10 mouse cellular contexts compared by ENCODE assay signal in the genomic region with DNA sequence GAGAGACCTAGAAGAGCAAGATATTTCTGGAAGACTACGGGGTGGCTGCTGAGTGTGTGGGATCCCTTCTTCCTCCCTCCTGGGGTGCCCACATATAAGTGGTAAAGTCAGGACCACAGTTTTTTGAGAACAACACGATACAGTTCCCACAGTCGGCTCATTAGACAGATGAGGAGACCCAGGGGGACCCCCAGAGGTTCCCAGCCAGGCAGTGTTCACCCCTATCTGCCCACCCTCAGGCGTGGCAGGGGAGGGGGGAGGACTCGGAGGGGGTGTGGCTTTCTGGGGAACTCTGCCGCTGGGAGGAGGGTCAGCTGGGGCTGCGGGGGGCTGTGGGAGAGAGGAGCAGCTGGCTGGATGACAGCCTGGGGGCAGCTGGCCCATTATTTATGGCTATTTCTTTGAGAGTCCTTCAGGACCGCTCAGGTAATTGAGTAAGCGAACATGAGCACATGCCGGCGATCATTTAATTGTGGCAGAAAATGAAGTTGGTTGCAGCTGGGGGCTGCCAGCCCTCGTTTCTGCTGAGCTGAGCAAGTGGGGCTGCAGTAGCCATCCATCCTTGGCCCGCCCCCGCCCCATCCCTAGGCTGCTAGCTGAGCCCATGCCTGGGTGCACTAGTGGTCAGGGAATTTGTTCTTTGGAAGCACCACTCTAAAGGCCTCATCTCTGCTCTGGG. TPM values are rescaled to one million over a fixed set of nuclear protein-coding genes. Genes with fewer than 3 reads are reported as not detected.
DNase-seq lines count a peak whose midpoint lies in the region; ATAC-seq lines count a peak whose summit lies in the region.
"Had no signal": no experiment of that assay in that cellular context is flagged by ENCODE, and none has a peak within 500 bp of the region (broad histone marks: within the 10 kb centered on the region; RNA-seq: fewer than 3 reads in every experiment).

No protein-coding gene starts in this region.

- 0 out of 2 replicates have a peak, but pooled peaks have one; percentile 29 for ATAC-seq in frontal cortex, adult (ENCODE audit: low TSS enrichment)
- ATAC-seq in embryonic facial prominence, embryonic 14.5 days (ENCODE audit: low read depth), result peak; percentile 67
- ATAC-seq in neural tube, embryonic 13.5 days (ENCODE audit: low read depth), result peak; percentile 80
- ATAC-seq in liver, embryonic 11.5 days (replicated peaks; ENCODE audit: low FRiP score), result no peak

- no peak overlapping the region for H3K4me3 ChIP-seq in embryonic facial prominence, embryonic 14.5 days (ENCODE audit: low read depth, low read length)
- peak overlapping the region; percentile 12; the same call in 1 of the 2 replicates for H3K4me3 ChIP-seq in limb, embryonic 10.5 days
- no peak overlapping the region for H3K4me3 ChIP-seq in neural tube, embryonic 13.5 days
- no peak overlapping the region for H3K4me3 ChIP-seq in liver, embryonic 11.5 days (ENCODE audit: low read depth, low read length)
- H3K4me3 ChIP-seq: heart, embryonic 13.5 days; lung, embryonic 15.5 days had no signal

- no peaks in the 10 kb centered on the region for H3K27me3 ChIP-seq in embryonic facial prominence, embryonic 14.5 days (replicated peaks; ENCODE audit: control insufficient read depth, insufficient read depth, low read length)
- H3K27me3 ChIP-seq in limb, embryonic 10.5 days (ENCODE audit: low read depth, poor library complexity, severe bottlenecking), result no peaks in the 10 kb centered on the region
- no peaks in the 10 kb centered on the region for H3K27me3 ChIP-seq in neural tube, embryonic 13.5 days
- H3K27me3 ChIP-seq in liver, embryonic 11.5 days (replicated peaks; ENCODE audit: control insufficient read depth, insufficient read depth, low read length), result no peaks in the 10 kb centered on the region; the same call in 1 of the 2 replicates
- H3K27me3 ChIP-seq: lung, embryonic 15.5 days had no signal

- DNase-seq in frontal cortex, postnatal 25 days (ENCODE audit: low spot score in 2 of 2), result no peak
- peak; percentile 58 for DNase-seq in embryonic facial prominence, embryonic 14.5 days (ENCODE audit: low spot score)
- DNase-seq in limb, embryonic 10.5 days (ENCODE audit: low spot score), result peak; percentile 58
- DNase-seq in right cerebral cortex, postnatal 4 days, result no peak
- DNase-seq in spleen, postnatal 14 days (ENCODE audit: low spot score in 2 of 2), result no peak
- no peak for DNase-seq in liver, embryonic 11.5 days (ENCODE audit: low spot score)

- H3K9me3 ChIP-seq in embryonic facial prominence, embryonic 14.5 days (ENCODE audit: control insufficient read depth, low read length), result no peaks in the 10 kb centered on the region
- no peaks in the 10 kb centered on the region for H3K9me3 ChIP-seq in limb, embryonic 10.5 days (replicated peaks)
- H3K9me3 ChIP-seq in neural tube, embryonic 13.5 days, result no peaks in the 10 kb centered on the region
- H3K9me3 ChIP-seq in liver, embryonic 11.5 days (ENCODE audit: control insufficient read depth, low read length), result peaks cover 4% of the 10 kb centered on the region; the same call in 1 of the 2 replicates
- H3K9me3 ChIP-seq: heart, embryonic 13.5 days; lung, embryonic 15.5 days had no signal

- no peak overlapping the region for H3K27ac ChIP-seq in embryonic facial prominence, embryonic 14.5 days (replicated peaks; ENCODE audit: low read depth, low read length)
- peak overlapping the region; percentile 50; the same call in 1 of the 2 replicates for H3K27ac ChIP-seq in limb, embryonic 10.5 days
- H3K27ac ChIP-seq in neural tube, embryonic 13.5 days (replicated peaks), result peak overlapping the region; percentile 71
- no peak overlapping the region for H3K27ac ChIP-seq in liver, embryonic 11.5 days (ENCODE audit: low read depth, low read length)
- H3K27ac ChIP-seq: heart, embryonic 13.5 days; lung, embryonic 15.5 days had no signal

- no peak overlapping the region for H3K9ac ChIP-seq in embryonic facial prominence, embryonic 14.5 days (ENCODE audit: low read depth, low read length)
- H3K9ac ChIP-seq in neural tube, embryonic 13.5 days, result no peak overlapping the region
- no peak overlapping the region for H3K9ac ChIP-seq in liver, embryonic 11.5 days (ENCODE audit: low read depth, low read length)
- H3K9ac ChIP-seq: heart, embryonic 13.5 days; lung, embryonic 15.5 days had no signal

- no peaks in the 10 kb centered on the region for H3K36me3 ChIP-seq in embryonic facial prominence, embryonic 14.5 days (ENCODE audit: control insufficient read depth, insufficient read depth, low read length)
- H3K36me3 ChIP-seq in limb, embryonic 10.5 days, result no peaks in the 10 kb centered on the region
- no peaks in the 10 kb centered on the region for H3K36me3 ChIP-seq in neural tube, embryonic 13.5 days
- no peaks in the 10 kb centered on the region for H3K36me3 ChIP-seq in liver, embryonic 11.5 days (ENCODE audit: control insufficient read depth, insufficient read depth, low read length)
- H3K36me3 ChIP-seq: heart, embryonic 13.5 days; lung, embryonic 15.5 days had no signal

- peaks cover 14% of the 10 kb centered on the region for H3K4me1 ChIP-seq in embryonic facial prominence, embryonic 14.5 days (ENCODE audit: control insufficient read depth, insufficient read depth, low read length)
- H3K4me1 ChIP-seq in limb, embryonic 10.5 days, result peaks cover 50% of the 10 kb centered on the region
- H3K4me1 ChIP-seq in neural tube, embryonic 13.5 days (replicated peaks), result peaks cover 27% of the 10 kb centered on the region
- H3K4me1 ChIP-seq in liver, embryonic 11.5 days (replicated peaks; ENCODE audit: control insufficient read depth, insufficient read depth, low read length), result peaks cover 6% of the 10 kb centered on the region

- 31% methylated on average over 13 of the region's 14 CpGs for WGBS in embryonic facial prominence, embryonic 14.5 days
- 29% methylated on average over 14 of the region's 14 CpGs for WGBS in limb, embryonic 10.5 days
- WGBS in neural tube, embryonic 13.5 days, result 12% methylated on average over 14 of the region's 14 CpGs
- 47% methylated on average over 14 of the region's 14 CpGs for WGBS in liver, embryonic 11.5 days

- H3K4me2 ChIP-seq in embryonic facial prominence, embryonic 14.5 days (ENCODE audit: low read depth, low read length), result peak overlapping the region; percentile 5; the same call in 1 of the 2 replicates
- no peak overlapping the region for H3K4me2 ChIP-seq in neural tube, embryonic 13.5 days
- no peak overlapping the region for H3K4me2 ChIP-seq in liver, embryonic 11.5 days
- H3K4me2 ChIP-seq: heart, embryonic 13.5 days; lung, embryonic 15.5 days had no signal

RNA-seq across cellular contexts. Expression of gene Ip6k3, which starts 7.7 kb away (rescaled TPM):
- 0.59 and 1.1 TPM in 2 replicates for polyA plus RNA-seq in embryonic facial prominence, embryonic 14.5 days (2014; fragmentation: Nextera tagmentation; extraction: Ambion mirVana)
- not detected in 2 replicates for polyA plus RNA-seq in limb, embryonic 10.5 days (2016; fragmentation: Nextera tagmentation; extraction: Ambion mirVana)
- 0.18 and 0.61 TPM in 2 replicates for polyA plus RNA-seq in neural tube, embryonic 13.5 days (2015; fragmentation: Nextera tagmentation; extraction: Ambion mirVana)
- 0.11 TPM in 1 of 2 replicates, not detected in the other for polyA plus RNA-seq in liver, embryonic 11.5 days (2014; fragmentation: Nextera tagmentation; extraction: Ambion mirVana)

RNA-seq across cellular contexts. Expression of gene Lemd2, which starts 28.9 kb away (rescaled TPM):
- 15.1 and 16.0 TPM in 2 replicates for polyA plus RNA-seq in embryonic facial prominence, embryonic 14.5 days (2014; fragmentation: Nextera tagmentation; extraction: Ambion mirVana)
- 17.9 and 20.2 TPM in 2 replicates for polyA plus RNA-seq in limb, embryonic 10.5 days (2016; fragmentation: Nextera tagmentation; extraction: Ambion mirVana)
- polyA plus RNA-seq in neural tube, embryonic 13.5 days (2015; fragmentation: Nextera tagmentation; extraction: Ambion mirVana), result 16.2 and 18.6 TPM in 2 replicates
- 11.6 and 13.4 TPM in 2 replicates for polyA plus RNA-seq in liver, embryonic 11.5 days (2014; fragmentation: Nextera tagmentation; extraction: Ambion mirVana)

RNA-seq across cellular contexts. Expression of gene Uqcc2, which starts 41.6 kb away (rescaled TPM):
- polyA plus RNA-seq in embryonic facial prominence, embryonic 14.5 days (2014; fragmentation: Nextera tagmentation; extraction: Ambion mirVana), result 343 and 350 TPM in 2 replicates
- polyA plus RNA-seq in limb, embryonic 10.5 days (2016; fragmentation: Nextera tagmentation; extraction: Ambion mirVana), result 400 and 433 TPM in 2 replicates
- 292 and 313 TPM in 2 replicates for polyA plus RNA-seq in neural tube, embryonic 13.5 days (2015; fragmentation: Nextera tagmentation; extraction: Ambion mirVana)
- 386 and 413 TPM in 2 replicates for polyA plus RNA-seq in liver, embryonic 11.5 days (2014; fragmentation: Nextera tagmentation; extraction: Ambion mirVana)

Comparison
In these comparisons a context has a peak if more than half of its experiments do, and no peak if none do; other contexts are left out.
1. DNase-seq: peak in embryonic facial prominence, embryonic 14.5 days (single experiment) and limb, embryonic 10.5 days (single experiment); none in frontal cortex, postnatal 25 days (0 of 2), right cerebral cortex, postnatal 4 days (single experiment), spleen, postnatal 14 days (0 of 2) and liver, embryonic 11.5 days (single experiment).
2. H3K27ac ChIP-seq: peak in limb, embryonic 10.5 days (single experiment) and neural tube, embryonic 13.5 days (single experiment); none in embryonic facial prominence, embryonic 14.5 days (single experiment) and liver, embryonic 11.5 days (single experiment).